Mouse (Mus musculus) heart, embryonic 14.5 days (tissue): ENCODE data around the gene Pank1. TPM values are rescaled to one million over a fixed set of nuclear protein-coding genes. Genes with fewer than 3 reads are reported as not detected.

Source experiments
- ATAC-seq: fragments of 200-750 bp; cut with Nextera tagmentation; 2 replicates; pipeline ENCODE4 v1.8.0; 2017; ENCODE audit warnings: low read depth, moderate TSS enrichment; ENCODE audit not compliant: insufficient number of reproducible peaks, insufficient read depth, low FRiP score
- H3K27ac ChIP-seq, 2 experiments: fragments of 200-500 bp in 1 of 2; fragments of 300-500 bp in 1 of 2; sonication (generic) in 1 of 2; replicated peaks in 1 of 2; 2 replicates each; pipeline ENCODE4 v1.5.1; 2012 to 2014; ENCODE audit warnings: low read depth in 2 of 2, low read length in 2 of 2, control low read depth in 1 of 2, mild to moderate bottlenecking in 1 of 2, mixed read lengths in 1 of 2; ENCODE audit not compliant: control insufficient read depth in 1 of 2, insufficient read depth in 1 of 2
- H3K27me3 ChIP-seq: fragments of 300-500 bp; sonication (generic); 2 replicates; pipeline ENCODE4 v1.6.1; 2014; ENCODE audit warnings: mild to moderate bottlenecking, low read length, control low read depth; ENCODE audit not compliant: control insufficient read depth, insufficient read depth
- H3K36me3 ChIP-seq: fragments of 300-500 bp; sonication (generic); 2 replicates; pipeline ENCODE4 v1.6.1; 2014; ENCODE audit warnings: mild to moderate bottlenecking, control low read depth, low read length, mixed read lengths; ENCODE audit not compliant: control insufficient read depth, insufficient read depth
- H3K4me1 ChIP-seq, 2 experiments: fragments of 200-500 bp in 1 of 2; fragments of 300-500 bp in 1 of 2; sonication (generic) in 1 of 2; 2 replicates each; pipeline ENCODE4 v1.6.1; 2012 to 2014; ENCODE audit warnings: low read length in 2 of 2, control low read depth in 1 of 2, mixed read lengths in 1 of 2; ENCODE audit not compliant: control insufficient read depth in 2 of 2, insufficient read depth in 2 of 2
- H3K4me2 ChIP-seq: fragments of 300-500 bp; sonication (generic); 2 replicates; pipeline ENCODE4 v1.6.1; 2014; ENCODE audit warnings: mild to moderate bottlenecking, low read length
- H3K4me3 ChIP-seq, 2 experiments: fragments of 200-500 bp in 1 of 2; fragments of 300-500 bp in 1 of 2; sonication (generic) in 1 of 2; 2 replicates each; pipeline ENCODE4 v1.5.1; 2012 to 2014; ENCODE audit warnings: low read length in 2 of 2, mild to moderate bottlenecking in 2 of 2, control low read depth in 1 of 2, low read depth in 1 of 2, moderate library complexity in 1 of 2; ENCODE audit not compliant: control insufficient read depth in 1 of 2, insufficient read depth in 1 of 2
- H3K9ac ChIP-seq: fragments of 300-500 bp; sonication (generic); 2 replicates; pipeline ENCODE4 v1.6.1; 2014; ENCODE audit warnings: mild to moderate bottlenecking, low read length
- H3K9me3 ChIP-seq: fragments of 300-500 bp; sonication (generic); 2 replicates; pipeline ENCODE4 v1.6.1; 2016; ENCODE audit warnings: low read length, control low read depth; ENCODE audit not compliant: control insufficient read depth
- WGBS: fragments of 180-500 bp; shearing (Covaris S2); extraction: QIAGEN DNeasy Blood & Tissue Kit; methylation state at CpG from one replicate; pipeline ENCODE4 v1.1.7; 2014; 5-methylcytosine and 5-hydroxymethylcytosine counted together
- polyA plus RNA-seq: library from polyadenylated mRNA; unstranded; fragments of >200 nt; fragmentation: Nextera tagmentation; extraction: Ambion mirVana; gene quantifications from 2 replicates; pipeline ENCODE4 v1.2.1, GENCODE M21; 2014

The Pank1 gene
- polyA plus RNA-seq, 1 experiment from 2014 or later: 19.4 TPM

GRCm38 (mm10) chr19:34815371-34815770 is 63.9 kb downstream of the Pank1 start:
- no peak for ATAC-seq
- WGBS: 93% methylated on average over 4 of the region's 4 CpGs
- H3K9me3 ChIP-seq: no peaks in the 10 kb centered on the region
- no peak overlapping the region for H3K4me2 ChIP-seq
- H3K36me3 ChIP-seq: peaks cover 41% of the 10 kb centered on the region
- no peak overlapping the region for H3K9ac ChIP-seq
- no peak overlapping the region for H3K4me3 ChIP-seq
- no peaks in the 10 kb centered on the region for H3K27me3 ChIP-seq
- no peaks in the 10 kb centered on the region for H3K4me1 ChIP-seq
- H3K27ac ChIP-seq: no peak overlapping the region

- Histone ChIP-seq H3K4me3 (no peak overlapping the region), H3K4me2 (no peak overlapping the region), H3K27ac (no peak overlapping the region), H3K9me3 (no peaks in the 10 kb centered on the region), H3K27me3 (no peaks in the 10 kb centered on the region), H3K36me3 (peaks cover 40% of the 10 kb centered on the region), H3K9ac (no peak overlapping the region), H3K4me1 (no peaks in the 10 kb centered on the region)
- ATAC-seq: no peak
- 73% methylated on average over 4 of the region's 4 CpGs for WGBS
Measured at GRCm38 (mm10) chr19:34814696-34815095, 64.6 kb downstream of the Pank1 start.

GRCm38 (mm10) chr19:34813961-34814360 is 65.3 kb downstream of the Pank1 start:
- no peaks in the 10 kb centered on the region for H3K9me3 ChIP-seq
- WGBS: 91% methylated on average over 6 of the region's 6 CpGs
- no peak overlapping the region for H3K4me3 ChIP-seq
- peaks cover 37% of the 10 kb centered on the region for H3K36me3 ChIP-seq
- H3K4me1 ChIP-seq: no peaks in the 10 kb centered on the region
- H3K4me2 ChIP-seq: no peak overlapping the region
- ATAC-seq: no peak
- H3K27me3 ChIP-seq: no peaks in the 10 kb centered on the region
- no peak overlapping the region for H3K27ac ChIP-seq
- H3K9ac ChIP-seq: no peak overlapping the region

- WGBS: 94% methylated on average over 2 of the region's 2 CpGs
- ATAC-seq: no peak
- H3K9ac ChIP-seq: no peak overlapping the region
Measured at GRCm38 (mm10) chr19:34813533-34813932, 65.7 kb downstream of the Pank1 start.

GRCm38 (mm10) chr19:34812711-34813110 is 66.5 kb downstream of the Pank1 start:
- Histone ChIP-seq H3K4me2 (no peak overlapping the region), H3K9me3 (no peaks in the 10 kb centered on the region), H3K9ac (no peak overlapping the region), H3K27ac (no peak overlapping the region), H3K4me3 (no peak overlapping the region), H3K4me1 (no peaks in the 10 kb centered on the region), H3K36me3 (peaks cover 33% of the 10 kb centered on the region), H3K27me3 (no peaks in the 10 kb centered on the region)
- WGBS: 82% methylated on average over 4 of the region's 4 CpGs
- no peak for ATAC-seq

More at GRCm38 (mm10) chr19:34813533-34813932, 65.7 kb downstream of the Pank1 start:
- no peaks in the 10 kb centered on the region for H3K4me1 ChIP-seq
- H3K4me2 ChIP-seq: no peak overlapping the region
- no peaks in the 10 kb centered on the region for H3K9me3 ChIP-seq
- H3K27me3 ChIP-seq: no peaks in the 10 kb centered on the region
- no peak overlapping the region for H3K27ac ChIP-seq
- H3K36me3 ChIP-seq: peaks cover 35% of the 10 kb centered on the region
- H3K4me3 ChIP-seq: no peak overlapping the region

GRCm38 (mm10) chr19:34807173-34807572 is 72.1 kb downstream of the Pank1 start:
- no peak overlapping the region for H3K4me2 ChIP-seq
- no peak for ATAC-seq
- H3K4me1 ChIP-seq: no peaks in the 10 kb centered on the region
- peaks cover 21% of the 10 kb centered on the region for H3K36me3 ChIP-seq
- WGBS: 86% methylated on average over 5 of the region's 5 CpGs
- H3K9me3 ChIP-seq: no peaks in the 10 kb centered on the region
- H3K27me3 ChIP-seq: no peaks in the 10 kb centered on the region
- no peak overlapping the region for H3K27ac ChIP-seq
- no peak overlapping the region for H3K9ac ChIP-seq
- no peak overlapping the region for H3K4me3 ChIP-seq

GRCm38 (mm10) chr19:34805071-34805470 is 74.2 kb downstream of the Pank1 start:
- peaks cover 8% of the 10 kb centered on the region for H3K36me3 ChIP-seq
- no peak overlapping the region for H3K4me3 ChIP-seq
- H3K9me3 ChIP-seq: no peaks in the 10 kb centered on the region
- H3K4me2 ChIP-seq: no peak overlapping the region
- H3K4me1 ChIP-seq: no peaks in the 10 kb centered on the region
- no peak overlapping the region for H3K27ac ChIP-seq
- H3K9ac ChIP-seq: no peak overlapping the region
- no peak for ATAC-seq
- H3K27me3 ChIP-seq: no peaks in the 10 kb centered on the region
- 84% methylated on average over 2 of the region's 2 CpGs for WGBS

GRCm38 (mm10) chr19:34804531-34804930 is 74.7 kb downstream of the Pank1 start:
- Histone ChIP-seq H3K9ac (no peak overlapping the region), H3K4me1 (no peaks in the 10 kb centered on the region), H3K4me3 (no peak overlapping the region), H3K27me3 (no peaks in the 10 kb centered on the region), H3K4me2 (no peak overlapping the region), H3K9me3 (no peaks in the 10 kb centered on the region), H3K27ac (no peak overlapping the region), H3K36me3 (peaks cover 5% of the 10 kb centered on the region; the same call in 1 of the 2 replicates)
- ATAC-seq: no peak
- 92% methylated on average over 2 of the region's 2 CpGs for WGBS
